Mouse (Mus musculus): ENCODE measurements at regions not wholly inside any gene's neighbourhood (a gene's known extent, or its start where the extent isn't known, plus 50 kb on each side); places are given as distances from the start of the nearest gene placed in this dataset.

DNA sequence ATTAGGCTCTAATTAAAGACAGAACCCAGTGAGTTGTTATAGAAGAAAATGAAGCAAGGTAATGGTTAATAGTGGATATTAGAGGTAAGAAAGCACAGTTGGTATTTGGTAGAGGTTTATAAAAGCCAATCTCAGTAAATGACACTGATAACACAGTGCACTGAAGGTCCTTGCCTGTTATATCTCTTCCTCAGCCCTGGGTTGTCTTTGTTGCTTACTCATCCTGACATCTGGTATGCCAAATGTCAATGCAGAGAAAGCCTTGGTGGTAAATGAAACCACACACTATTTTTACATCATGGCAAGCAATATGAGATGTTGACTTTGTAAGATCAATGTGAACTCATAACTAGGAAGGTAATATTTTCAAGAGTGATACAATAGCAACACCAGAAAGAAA, 76.8 kb upstream of the Ndst4 start:
- Histone ChIP-seq H3K9me3 (replicated peaks) (no peaks in the 10 kb centered on the region), H3K4me3 (no peak overlapping the region), H3K36me3 (no peaks in the 10 kb centered on the region), H3K4me1 (no peaks in the 10 kb centered on the region), H3K27ac (replicated peaks) (no peak overlapping the region), H3K27me3 (ENCODE audit: low read depth, poor library complexity, severe bottlenecking) (no peaks in the 10 kb centered on the region)
- DNase-seq (ENCODE audit: low spot score) = no peak

DNA sequence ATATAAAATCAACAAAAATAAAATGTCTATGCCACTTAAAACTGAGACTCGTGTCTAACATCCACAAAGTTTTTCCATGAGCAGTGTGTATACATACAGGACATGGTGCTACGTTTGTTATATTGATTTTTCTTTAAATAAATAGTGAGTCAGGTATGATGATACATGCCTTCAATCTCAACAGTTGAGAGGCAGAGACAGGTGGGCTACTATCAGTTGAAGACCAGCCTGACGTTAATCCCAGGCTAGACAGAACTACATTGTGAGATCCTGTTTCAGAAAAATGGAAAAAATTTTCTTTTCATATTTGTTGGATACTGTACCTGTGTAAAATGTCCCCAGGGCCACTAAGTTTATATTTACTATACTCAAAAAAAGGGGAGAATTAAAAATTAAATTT, 66.5 kb upstream of the Ndst4 start:
- no peak for DNase-seq (ENCODE audit: low spot score)
- no peaks in the 10 kb centered on the region for H3K4me1 ChIP-seq
- no peaks in the 10 kb centered on the region for H3K27me3 ChIP-seq (ENCODE audit: low read depth, poor library complexity, severe bottlenecking)
- no peaks in the 10 kb centered on the region for H3K9me3 ChIP-seq (replicated peaks)
- H3K27ac ChIP-seq (replicated peaks) = no peak overlapping the region
- H3K36me3 ChIP-seq = no peaks in the 10 kb centered on the region
- H3K4me3 ChIP-seq = no peak overlapping the region
- 88% methylated on average over 3 of the region's 3 CpGs for WGBS

GRCm38 (mm10) chr3:125338178-125338692, 65.6 kb upstream of the Ndst4 start:
- no peaks in the 10 kb centered on the region for H3K36me3 ChIP-seq
- no peaks in the 10 kb centered on the region for H3K4me1 ChIP-seq
- no peaks in the 10 kb centered on the region for H3K9me3 ChIP-seq (replicated peaks)
- no peak overlapping the region for H3K4me3 ChIP-seq
- no peak overlapping the region for H3K27ac ChIP-seq (replicated peaks)
- no peak for DNase-seq (ENCODE audit: low spot score)
- 64% methylated on average over 6 of the region's 6 CpGs for WGBS
- H3K27me3 ChIP-seq (ENCODE audit: low read depth, poor library complexity, severe bottlenecking) = no peaks in the 10 kb centered on the region

All from midbrain, embryonic 10.5 days (tissue).